Mouse (Mus musculus) limb, embryonic 11.5 days (tissue): Measurements from ENCODE around the gene Ccpg1. TPM values are rescaled to one million over a fixed set of nuclear protein-coding genes. Genes with fewer than 3 reads are reported as not detected.

Experiments used
- ATAC-seq: fragments of 200-750 bp; cut with Nextera tagmentation; 2 replicates; pipeline ENCODE4 v1.8.0; 2017; ENCODE audit warnings: low read depth; ENCODE audit not compliant: insufficient number of reproducible peaks, low FRiP score, low TSS enrichment
- DNase-seq: peaks from one replicate; pipeline ENCODE4 v3.0.0-alpha.2; 2015; ENCODE audit warnings: low spot score
- H3K27ac ChIP-seq: fragments of 300-500 bp; sonication (generic); replicated peaks from 2 replicates; pipeline ENCODE4 v1.5.1; 2014; ENCODE audit warnings: low read depth, mild to moderate bottlenecking, low read length
- H3K27me3 ChIP-seq: fragments of 300-500 bp; sonication (generic); 2 replicates; pipeline ENCODE4 v1.6.1; 2014; ENCODE audit warnings: mild to moderate bottlenecking, low read length, mixed read lengths; ENCODE audit not compliant: control insufficient read depth, insufficient read depth
- H3K36me3 ChIP-seq: fragments of 300-500 bp; sonication (generic); 2 replicates; pipeline ENCODE4 v1.6.1; 2014; ENCODE audit warnings: mild to moderate bottlenecking, low read length, moderate library complexity, mixed read lengths; ENCODE audit not compliant: control insufficient read depth, insufficient read depth
- H3K4me1 ChIP-seq: fragments of 300-500 bp; sonication (generic); 2 replicates; pipeline ENCODE4 v1.6.1; 2014; ENCODE audit warnings: low read length, mixed read lengths; ENCODE audit not compliant: control insufficient read depth, insufficient read depth
- H3K4me2 ChIP-seq: fragments of 300-500 bp; sonication (generic); 2 replicates; pipeline ENCODE4 v1.6.1; 2014; ENCODE audit warnings: low read depth, mild to moderate bottlenecking, moderate library complexity; ENCODE audit not compliant: severe bottlenecking
- H3K4me3 ChIP-seq: fragments of 300-500 bp; sonication (generic); 2 replicates; pipeline ENCODE4 v1.5.1; 2014; ENCODE audit warnings: low read depth, low read length
- H3K9ac ChIP-seq: fragments of 300-500 bp; sonication (generic); 2 replicates; pipeline ENCODE4 v1.6.1; 2014; ENCODE audit warnings: mild to moderate bottlenecking, low read length
- H3K9me3 ChIP-seq: fragments of 300-500 bp; sonication (generic); 2 replicates; pipeline ENCODE4 v1.6.1; 2016; ENCODE audit warnings: low read length; ENCODE audit not compliant: control insufficient read depth
- WGBS: fragments of 180-500 bp; shearing (Covaris S2); extraction: QIAGEN DNeasy Blood & Tissue Kit; methylation state at CpG from one replicate; pipeline ENCODE4 v1.1.7; 2014; 5-methylcytosine and 5-hydroxymethylcytosine counted together
- polyA plus RNA-seq: library from polyadenylated mRNA; unstranded; fragments of >200 nt; fragmentation: Nextera tagmentation; extraction: Ambion mirVana; gene quantifications from 2 replicates; pipeline ENCODE4 v1.2.1, GENCODE M21; 2014

Gene Ccpg1
- polyA plus RNA-seq, 1 experiment from 2014 or later, result 15.8 TPM

GRCm38 (mm10) chr9:72958521-72959450 is 26.4 kb upstream of the Ccpg1 start, which contains the start of the genes Dyx1c1 and Gm44503:
Gene Dyx1c1, plus strand, starts transcription at chr9:72958785.
Gene Gm44503, plus strand, starts transcription at chr9:72958852.
- peak within 1 kb of the TSS; percentile 57 for H3K4me3 ChIP-seq
- peak within 1 kb of the TSS; percentile 59 for H3K4me2 ChIP-seq
- H3K9me3 ChIP-seq, result no peaks in the 10 kb centered on the region
- peak; percentile 89 for DNase-seq
- H3K27ac ChIP-seq, result no peak within 1 kb of the TSS; the same call in 1 of the 2 replicates
- H3K36me3 ChIP-seq, result no peaks in the 10 kb centered on the region
- H3K9ac ChIP-seq, result peak within 1 kb of the TSS; percentile 54
- ATAC-seq, result peak; percentile 92
- 2% methylated on average over 43 of the region's 43 CpGs for WGBS
- no peaks in the 10 kb centered on the region for H3K27me3 ChIP-seq
- H3K4me1 ChIP-seq, result peaks cover 2% of the 10 kb centered on the region; the same call in 1 of the 2 replicates

- Histone ChIP-seq H3K36me3 (no peaks in the 10 kb centered on the region), H3K27me3 (no peaks in the 10 kb centered on the region), H3K4me1 (peaks cover 2% of the 10 kb centered on the region; the same call in 1 of the 2 replicates), H3K27ac (no peak overlapping the region), H3K9me3 (no peaks in the 10 kb centered on the region), H3K9ac (no peak overlapping the region), H3K4me3 (no peak overlapping the region), H3K4me2 (no peak overlapping the region)
- ATAC-seq (no peak), DNase-seq (no peak)
- 66% methylated on average over 8 of the region's 8 CpGs for WGBS
These were observed 23.9 kb upstream of the Ccpg1 start for GRCm38 (mm10) chr9:72961346-72961745.

- peaks cover 2% of the 10 kb centered on the region; the same call in 1 of the 2 replicates for H3K4me1 ChIP-seq
- ATAC-seq (no peak), DNase-seq (no peak)
- no peak overlapping the region for H3K9ac ChIP-seq
- no peak overlapping the region for H3K4me2 ChIP-seq
- H3K9me3 ChIP-seq, result no peaks in the 10 kb centered on the region
- H3K4me3 ChIP-seq, result no peak overlapping the region
- H3K36me3 ChIP-seq, result no peaks in the 10 kb centered on the region
- WGBS, result 84% methylated on average over 15 of the region's 15 CpGs
- no peak overlapping the region for H3K27ac ChIP-seq
- H3K27me3 ChIP-seq, result no peaks in the 10 kb centered on the region
These were observed 23.3 kb upstream of the Ccpg1 start for GRCm38 (mm10) chr9:72961959-72962358.

DNA sequence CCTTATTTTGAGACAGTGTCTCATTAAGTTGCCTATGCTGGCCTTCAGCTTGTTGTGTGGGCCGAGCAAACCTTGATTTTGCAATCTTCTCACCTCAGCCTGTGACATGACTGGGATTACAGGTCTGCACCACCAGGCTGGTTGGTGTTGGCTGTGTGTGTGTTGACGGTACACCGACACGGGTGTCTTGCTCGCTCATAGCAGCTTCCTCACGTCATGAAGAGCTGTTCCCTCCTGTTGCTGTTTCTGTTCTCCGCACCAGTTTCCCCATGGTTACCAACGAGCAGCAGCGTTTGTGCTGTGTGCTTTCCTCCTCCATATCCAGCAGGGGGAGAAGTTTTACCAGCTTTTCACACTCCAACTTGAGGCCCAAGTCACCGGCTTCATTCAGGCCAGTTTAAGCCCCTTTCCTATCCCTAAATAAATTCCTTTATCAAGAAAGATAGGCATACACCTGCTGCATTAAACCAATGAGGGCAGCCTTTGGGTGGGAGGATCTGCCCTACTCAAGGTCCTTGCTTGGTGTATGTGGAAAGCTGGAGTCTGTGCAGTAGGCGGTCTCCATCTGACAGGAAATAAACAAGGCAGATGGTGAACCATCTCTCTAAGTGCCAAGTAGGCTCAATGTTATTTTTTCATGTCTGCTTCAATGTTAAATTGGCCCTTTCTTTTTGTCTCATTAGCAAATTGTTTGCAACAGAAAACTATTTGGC is 16.7 kb upstream of the Ccpg1 start:
- no peaks in the 10 kb centered on the region for H3K9me3 ChIP-seq
- no peaks in the 10 kb centered on the region for H3K36me3 ChIP-seq
- no peaks in the 10 kb centered on the region for H3K4me1 ChIP-seq
- DNase-seq (peak; percentile 31), ATAC-seq (no peak)
- no peak overlapping the region for H3K9ac ChIP-seq
- H3K4me3 ChIP-seq, result no peak overlapping the region
- no peak overlapping the region for H3K27ac ChIP-seq
- no peak overlapping the region for H3K4me2 ChIP-seq
- H3K27me3 ChIP-seq, result no peaks in the 10 kb centered on the region
- WGBS, result 37% methylated on average over 11 of the region's 11 CpGs

DNA sequence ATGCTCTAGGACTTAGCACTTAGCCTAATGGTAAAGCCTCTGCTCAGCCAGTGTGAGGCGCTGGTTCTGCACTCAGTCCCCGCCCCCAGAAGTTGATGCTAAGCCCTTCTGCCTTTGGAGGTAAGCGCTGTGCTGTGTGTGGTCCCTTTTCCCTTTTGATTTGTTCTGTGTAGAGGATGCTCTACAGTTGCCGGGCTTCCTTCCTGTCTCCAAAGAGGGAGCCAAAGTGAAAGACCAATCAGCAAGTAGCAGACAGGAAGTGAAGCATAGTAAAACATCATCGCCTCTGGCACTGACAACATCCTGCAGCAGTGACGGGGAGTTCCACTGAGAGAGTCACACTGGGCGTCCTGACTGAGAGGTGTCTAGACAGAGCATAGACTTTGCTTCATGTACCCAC is 15.4 kb upstream of the Ccpg1 start:
- no peak for ATAC-seq
- H3K9ac ChIP-seq, result no peak overlapping the region

DNA sequence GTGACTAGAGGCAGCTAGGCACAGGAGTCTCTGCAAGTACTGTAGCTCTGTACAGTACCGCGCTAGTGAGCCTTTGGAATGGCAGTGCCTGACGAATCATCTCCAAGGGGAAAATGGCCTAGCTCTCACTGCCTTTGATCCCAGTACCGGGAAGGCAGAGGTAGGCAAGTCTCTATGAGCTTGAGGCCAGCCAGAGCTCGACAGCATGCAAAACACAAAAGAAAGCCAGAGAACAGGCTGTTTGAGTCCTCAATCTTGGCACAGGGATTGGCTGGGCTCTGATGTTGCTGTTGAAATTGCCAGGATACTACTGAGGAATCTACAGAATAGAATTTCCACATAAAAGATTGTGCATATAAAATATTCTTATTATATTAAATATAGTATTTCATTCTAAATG is 12.8 kb upstream of the Ccpg1 start:
- DNase-seq (no peak), ATAC-seq (no peak)
- Histone ChIP-seq H3K27me3 (no peaks in the 10 kb centered on the region), H3K4me3 (no peak overlapping the region), H3K4me2 (no peak overlapping the region), H3K27ac (no peak overlapping the region), H3K9me3 (no peaks in the 10 kb centered on the region), H3K4me1 (no peaks in the 10 kb centered on the region), H3K9ac (no peak overlapping the region), H3K36me3 (no peaks in the 10 kb centered on the region)
- 90% methylated on average over 5 of the region's 5 CpGs for WGBS

More for the DNA sequence above, 15.4 kb upstream of the Ccpg1 start:
- DNase-seq, result no peak
- Histone ChIP-seq H3K27ac (no peak overlapping the region), H3K4me3 (no peak overlapping the region), H3K36me3 (no peaks in the 10 kb centered on the region), H3K27me3 (no peaks in the 10 kb centered on the region), H3K4me1 (no peaks in the 10 kb centered on the region), H3K4me2 (no peak overlapping the region), H3K9me3 (no peaks in the 10 kb centered on the region)
- WGBS, result 70% methylated on average over 7 of the region's 7 CpGs

DNA sequence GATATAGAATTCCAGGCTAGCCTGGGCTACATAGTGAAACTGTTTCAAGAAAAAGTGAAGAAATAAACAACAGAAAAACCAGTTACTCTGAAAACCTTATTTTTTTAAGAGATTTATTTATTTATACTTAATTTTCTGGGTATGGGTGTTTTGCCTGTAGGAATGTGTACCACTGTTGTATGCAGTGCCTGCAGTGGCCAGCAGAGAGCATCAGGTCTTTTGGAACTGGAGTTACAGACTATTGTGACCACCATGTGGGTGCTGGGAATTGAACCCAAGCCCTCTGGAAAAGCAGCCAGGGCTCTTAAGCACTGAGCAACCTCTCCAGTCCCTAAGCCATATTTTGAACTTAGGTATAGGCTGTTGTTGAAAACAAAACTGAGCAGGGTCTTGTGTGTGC is 12.2 kb upstream of the Ccpg1 start:
- ATAC-seq, result no peak
- Histone ChIP-seq H3K27ac (no peak overlapping the region), H3K4me3 (no peak overlapping the region), H3K4me1 (no peaks in the 10 kb centered on the region), H3K27me3 (no peaks in the 10 kb centered on the region), H3K36me3 (no peaks in the 10 kb centered on the region), H3K4me2 (no peak overlapping the region), H3K9ac (no peak overlapping the region), H3K9me3 (no peaks in the 10 kb centered on the region)
- no peak for DNase-seq

DNA sequence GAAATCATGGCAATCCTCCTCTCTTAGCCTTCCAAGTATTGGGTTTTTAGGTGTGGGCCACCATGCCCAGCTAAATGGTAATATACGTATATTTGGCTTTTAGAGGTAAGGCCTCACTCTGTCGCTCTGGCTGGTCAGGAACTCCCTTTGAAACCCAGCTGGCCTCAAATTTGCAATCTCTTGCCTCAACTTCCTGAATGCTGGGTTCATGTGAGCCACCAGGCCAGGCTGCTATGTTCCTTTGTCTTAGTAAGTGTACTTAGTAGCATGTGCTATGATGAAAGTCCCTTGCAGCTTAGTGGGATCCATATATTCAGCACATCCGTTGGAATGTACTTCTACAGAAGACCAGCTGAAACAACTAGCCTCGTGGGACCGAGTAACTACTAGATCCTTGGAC is 10.5 kb upstream of the Ccpg1 start:
- H3K4me3 ChIP-seq, result no peak overlapping the region
- H3K9ac ChIP-seq, result no peak overlapping the region
- no peak overlapping the region for H3K4me2 ChIP-seq
- ATAC-seq (no peak), DNase-seq (no peak)
- no peaks in the 10 kb centered on the region for H3K4me1 ChIP-seq
- H3K9me3 ChIP-seq, result no peaks in the 10 kb centered on the region
- H3K27ac ChIP-seq, result no peak overlapping the region
- no peaks in the 10 kb centered on the region for H3K36me3 ChIP-seq
- H3K27me3 ChIP-seq, result no peaks in the 10 kb centered on the region
- WGBS, result 94% methylated on average over 5 of the region's 5 CpGs
